Mouse (Mus musculus): Measurements from ENCODE around the gene Plekhg6. TPM values are rescaled to one million over a fixed set of nuclear protein-coding genes. Genes with fewer than 3 reads are reported as not detected.

The Plekhg6 gene
- total RNA-seq, 2 experiments from 2014 or later = not detected

DNA sequence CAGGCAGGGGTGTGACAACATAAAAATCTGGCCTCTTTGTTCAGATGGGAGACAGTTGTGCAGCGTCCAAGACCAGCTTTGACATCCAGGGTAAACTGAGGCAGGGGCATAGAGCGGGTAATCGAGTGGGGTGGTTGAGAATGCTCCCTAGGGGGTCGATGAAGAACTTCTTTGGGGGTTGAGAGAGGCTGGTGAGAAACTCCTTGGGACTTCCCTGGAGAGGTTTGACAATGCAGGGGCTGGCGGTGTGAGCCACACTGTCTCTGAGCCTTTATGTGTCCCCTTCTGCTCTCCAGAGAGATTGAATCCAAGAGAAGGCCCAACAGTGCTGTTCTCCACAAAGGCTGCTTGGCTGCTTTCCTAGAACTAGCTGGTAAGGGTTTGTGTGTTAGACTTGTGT lies 9.3 kb upstream of the Plekhg6 start:
- DNase-seq (ENCODE audit: extremely low spot score in 1 of 2, low spot score in 1 of 2) = no peak

- DNase-seq (ENCODE audit: extremely low spot score in 1 of 2, low spot score in 1 of 2) = no peak
Observed at GRCm38 (mm10) chr6:125386080-125386479, 5.5 kb upstream of the Plekhg6 start.

- no peak for DNase-seq (ENCODE audit: extremely low spot score in 1 of 2, low spot score in 1 of 2)
Observed at GRCm38 (mm10) chr6:125385066-125385974, 4.7 kb upstream of the Plekhg6 start.

GRCm38 (mm10) chr6:125382024-125382423 lies 1.4 kb upstream of the Plekhg6 start:
- DNase-seq (ENCODE audit: extremely low spot score in 1 of 2, low spot score in 1 of 2) = no peak

DNA sequence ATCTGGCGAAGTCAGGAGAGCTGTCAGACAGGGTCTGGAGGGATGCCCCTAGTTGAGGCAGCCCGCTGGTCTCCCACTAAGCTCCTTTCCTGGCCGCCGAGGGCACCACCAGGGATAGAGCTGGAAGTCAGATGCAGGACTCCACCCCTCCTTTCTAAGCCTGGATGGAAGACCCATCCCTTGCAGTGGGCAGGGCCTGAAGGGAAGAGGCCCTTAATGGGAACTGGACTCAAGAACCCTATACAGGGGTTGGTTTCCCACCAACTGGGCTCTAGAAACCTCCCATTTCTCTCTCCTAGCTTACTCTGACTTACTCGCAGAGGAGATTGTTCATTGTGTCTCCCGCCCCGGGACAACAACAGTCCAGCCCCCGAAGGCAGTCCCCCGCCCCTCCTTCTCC lies 812 bp downstream of the Plekhg6 start:
- DNase-seq (ENCODE audit: extremely low spot score in 1 of 2, low spot score in 1 of 2) = no peak

GRCm38 (mm10) chr6:125378621-125379020 lies 2.0 kb downstream of the Plekhg6 start:
- no peak for DNase-seq (ENCODE audit: extremely low spot score in 1 of 2, low spot score in 1 of 2)

- no peak for DNase-seq (ENCODE audit: extremely low spot score in 1 of 2, low spot score in 1 of 2)
Observed at GRCm38 (mm10) chr6:125377582-125378451, 2.8 kb downstream of the Plekhg6 start.

GRCm38 (mm10) chr6:125377042-125377441 lies 3.6 kb downstream of the Plekhg6 start:
- DNase-seq (ENCODE audit: extremely low spot score in 1 of 2, low spot score in 1 of 2) = no peak

GRCm38 (mm10) chr6:125367758-125368371 lies 12.7 kb downstream of the Plekhg6 start:
- DNase-seq (ENCODE audit: extremely low spot score in 1 of 2, low spot score in 1 of 2) = no peak

DNA sequence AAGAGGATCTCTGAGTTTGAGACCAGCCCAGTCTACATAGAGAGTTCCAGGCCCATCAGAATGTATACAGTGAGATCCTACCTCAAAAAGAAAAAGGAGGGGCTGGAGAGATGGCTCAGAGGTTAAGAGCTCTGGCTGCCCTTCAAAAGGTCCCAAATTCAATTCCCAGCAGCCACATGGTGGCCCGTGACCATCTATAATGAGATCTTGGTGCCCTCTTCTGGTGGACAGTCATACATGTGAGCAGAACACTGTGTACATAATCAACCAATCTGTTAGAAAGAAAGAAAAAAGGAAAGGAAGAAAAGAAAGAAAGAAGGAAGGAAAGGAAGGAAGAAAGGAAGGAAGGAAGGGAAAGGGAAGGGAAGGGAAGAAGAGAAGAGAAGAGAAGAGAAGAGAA lies 14.5 kb downstream of the Plekhg6 start:
- DNase-seq (ENCODE audit: extremely low spot score in 1 of 2, low spot score in 1 of 2) = no peak

GRCm38 (mm10) chr6:125365522-125365921 lies 15.1 kb downstream of the Plekhg6 start:
- DNase-seq (ENCODE audit: extremely low spot score in 1 of 2, low spot score in 1 of 2) = no peak

DNA sequence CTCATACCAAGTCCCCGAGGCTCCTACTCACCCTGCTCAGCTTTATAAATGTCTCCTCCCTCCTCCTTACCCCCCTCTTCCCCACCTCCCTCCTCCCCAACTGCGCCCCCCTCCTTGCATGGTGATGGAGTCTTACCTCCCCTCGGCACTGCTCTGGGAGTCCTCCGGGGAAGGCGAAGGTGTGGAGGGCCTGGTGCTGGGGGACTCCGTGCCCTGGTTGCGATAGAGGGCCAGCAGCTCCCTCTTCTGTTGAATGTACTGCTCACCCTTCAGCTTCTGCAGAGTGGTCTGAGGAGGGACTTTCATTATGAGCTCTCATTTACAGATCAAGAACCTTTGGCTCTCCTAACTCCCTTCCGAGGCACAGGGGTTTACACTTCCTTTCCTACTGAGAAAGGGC lies 16.1 kb downstream of the Plekhg6 start:
- no peak for DNase-seq (ENCODE audit: extremely low spot score in 1 of 2, low spot score in 1 of 2)

DNA sequence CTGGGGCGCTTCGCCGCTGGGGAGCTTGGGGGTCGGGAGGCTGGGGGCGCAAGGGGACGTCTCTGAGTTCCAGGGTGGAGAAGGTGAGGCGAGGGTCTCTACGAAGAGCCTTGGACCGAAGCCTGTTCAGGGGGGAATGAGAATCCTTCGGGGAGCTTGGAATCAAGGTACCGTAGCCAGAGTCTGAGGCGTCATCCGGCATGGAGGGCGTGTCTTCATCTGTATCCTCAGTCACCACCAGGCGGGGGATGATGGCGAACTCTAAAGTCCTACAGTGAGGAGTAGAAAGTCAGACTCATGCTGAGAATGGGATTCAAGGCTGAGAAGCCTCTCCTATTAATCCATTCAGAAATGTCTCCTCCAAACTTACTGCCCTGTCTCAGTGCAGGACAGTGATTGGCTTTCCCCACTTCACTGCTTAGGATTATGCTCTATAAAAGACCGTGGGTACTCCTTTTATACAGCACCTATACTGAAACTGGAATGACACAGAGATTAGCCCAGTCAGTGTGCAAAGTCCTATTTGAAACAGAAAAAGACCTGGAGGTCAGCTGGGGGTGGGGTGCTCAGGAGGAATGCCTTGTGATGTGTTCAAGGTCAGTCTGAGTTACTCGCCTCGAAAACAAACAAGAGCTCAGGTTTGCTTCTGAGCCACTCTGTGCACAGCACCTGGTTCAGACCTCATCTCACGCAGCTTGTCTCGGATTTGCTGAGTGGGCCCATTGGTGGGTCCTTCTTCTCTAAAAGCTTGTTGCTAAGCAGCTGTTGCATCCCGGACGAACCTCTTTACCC lies 16.9 kb downstream of the Plekhg6 start:
- DNase-seq (ENCODE audit: extremely low spot score in 1 of 2, low spot score in 1 of 2) = no peak

- no peak for DNase-seq (ENCODE audit: extremely low spot score in 1 of 2, low spot score in 1 of 2)
Observed at GRCm38 (mm10) chr6:125363021-125363420, 17.6 kb downstream of the Plekhg6 start.

GRCm38 (mm10) chr6:125361467-125362291 lies 18.9 kb downstream of the Plekhg6 start:
- DNase-seq (ENCODE audit: extremely low spot score in 1 of 2, low spot score in 1 of 2) = no peak

- DNase-seq (ENCODE audit: extremely low spot score in 1 of 2, low spot score in 1 of 2) = no peak
Observed at GRCm38 (mm10) chr6:125360846-125361245, 19.7 kb downstream of the Plekhg6 start.

DNA sequence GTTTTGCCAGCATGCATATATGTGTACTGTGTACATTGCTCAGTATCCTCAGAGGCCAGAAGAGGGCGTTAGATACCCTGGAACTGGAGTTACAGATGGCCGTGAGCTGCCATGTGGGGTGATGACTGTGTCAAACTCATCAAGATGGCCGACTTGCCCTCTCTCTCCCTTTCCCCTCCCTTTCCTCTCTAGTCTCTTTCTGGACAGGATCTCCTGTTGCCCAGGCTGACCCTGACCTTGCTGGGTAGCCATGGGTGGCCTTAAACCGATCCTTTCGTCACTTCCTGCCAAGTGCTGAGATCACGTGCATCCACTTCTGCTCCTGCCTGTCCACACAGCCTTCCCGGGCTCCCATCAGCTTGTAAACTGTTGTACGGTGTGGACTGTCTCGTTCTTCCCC lies 20.6 kb downstream of the Plekhg6 start:
- no peak for DNase-seq (ENCODE audit: extremely low spot score in 1 of 2, low spot score in 1 of 2)

GRCm38 (mm10) chr6:125357334-125357733 lies 23.3 kb downstream of the Plekhg6 start:
- DNase-seq (ENCODE audit: extremely low spot score in 1 of 2, low spot score in 1 of 2) = no peak

DNA sequence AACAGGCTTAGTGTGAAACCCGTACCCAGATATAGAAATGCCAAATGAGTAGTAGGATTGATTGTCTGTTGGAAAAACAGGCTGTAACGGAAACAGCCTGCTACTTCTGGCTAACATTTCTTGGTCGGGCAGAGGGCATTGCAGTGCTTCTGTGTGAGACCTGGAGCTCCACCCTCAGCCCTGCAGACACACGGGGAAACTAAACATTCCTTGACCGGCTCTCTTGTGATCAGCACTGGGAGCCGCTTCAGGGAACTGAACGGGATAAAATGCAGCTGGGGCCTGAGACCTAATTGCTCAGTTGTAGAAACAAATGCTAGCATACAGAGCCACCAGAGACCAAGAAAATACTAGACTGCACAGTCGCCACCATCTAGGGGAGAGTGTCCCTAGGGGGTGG lies 24.3 kb downstream of the Plekhg6 start:
- no peak for DNase-seq (ENCODE audit: extremely low spot score in 1 of 2, low spot score in 1 of 2)
